Mouse (Mus musculus) erythroblast, adult 5-6 weeks (primary cell): Measurements from ENCODE around the gene Ispd. TPM values are rescaled to one million over a fixed set of nuclear protein-coding genes. Genes with fewer than 3 reads are reported as not detected.

Experiments
- ATAC-seq: replicated peaks from 2 replicates; pipeline ENCODE4 v1.8.0; 2016; ENCODE audit warnings: moderate number of reproducible peaks, mild to moderate bottlenecking, moderate TSS enrichment, inconsistent platforms; ENCODE audit not compliant: poor library complexity, low FRiP score, severe bottlenecking
- total RNA-seq, 2 experiments: library from RNA; stranded (forward) in 1 of 2; stranded (reverse) in 1 of 2; fragments of 150-400 nt in 1 of 2; fragments of 200-764, 138-1000 nt in 1 of 2; gene quantifications; 2 replicates each; pipeline versions ENCODE4 v1.2.3 to v1.2.4; 2015 to 2017; ENCODE audit warnings: low replicate concordance in 2 of 2

The Ispd gene
- total RNA-seq, 2 experiments from 2014 or later: 2.0 TPM; not detected in 1

- no peak for ATAC-seq
Measured at GRCm38 (mm10) chr12:36680883-36681505, 299.7 kb downstream of the Ispd start.

GRCm38 (mm10) chr12:36681779-36682178 is 300.5 kb downstream of the Ispd start:
- ATAC-seq: no peak

GRCm38 (mm10) chr12:36694072-36694471 is 312.8 kb downstream of the Ispd start:
- no peak for ATAC-seq

- ATAC-seq: no peak
Measured at GRCm38 (mm10) chr12:36704380-36704779, 323.1 kb downstream of the Ispd start.

- ATAC-seq: no peak
Measured at GRCm38 (mm10) chr12:36708810-36709209, 327.6 kb downstream of the Ispd start.

GRCm38 (mm10) chr12:36713866-36714662 is 332.8 kb downstream of the Ispd start:
- ATAC-seq: no peak

- ATAC-seq: no peak
Measured at GRCm38 (mm10) chr12:36717526-36717925, 336.3 kb downstream of the Ispd start.

- ATAC-seq: no peak
Measured at GRCm38 (mm10) chr12:36718417-36718816, 337.2 kb downstream of the Ispd start.

- ATAC-seq: no peak
Measured at GRCm38 (mm10) chr12:36719074-36719473, 337.8 kb downstream of the Ispd start.

GRCm38 (mm10) chr12:36720779-36721178 is 339.5 kb downstream of the Ispd start:
- no peak for ATAC-seq

- no peak for ATAC-seq
Measured at GRCm38 (mm10) chr12:36721223-36721622, 340.0 kb downstream of the Ispd start.

- no peak for ATAC-seq
Measured at GRCm38 (mm10) chr12:36722754-36723153, 341.5 kb downstream of the Ispd start.

GRCm38 (mm10) chr12:36723302-36723701 is 342.1 kb downstream of the Ispd start:
- no peak for ATAC-seq

GRCm38 (mm10) chr12:36724297-36724696 is 343.0 kb downstream of the Ispd start:
- ATAC-seq: no peak

GRCm38 (mm10) chr12:36725250-36725649 is 344.0 kb downstream of the Ispd start:
- no peak for ATAC-seq

- ATAC-seq: no peak
Measured at GRCm38 (mm10) chr12:36726026-36726425, 344.8 kb downstream of the Ispd start.

- no peak for ATAC-seq
Measured at GRCm38 (mm10) chr12:36733673-36734371, 352.6 kb downstream of the Ispd start.
